Mouse (Mus musculus): ENCODE measurements around the gene Unc5b. TPM values are rescaled to one million over a fixed set of nuclear protein-coding genes. Genes with fewer than 3 reads are reported as not detected.

Gene Unc5b
- polyA plus RNA-seq (2015; fragmentation: Nextera tagmentation; extraction: Ambion mirVana): 1.4 and 1.6 TPM in 2 replicates

GRCm38 (mm10) chr10:60831379-60831778 lies at the start of gene Unc5b:
Unc5b (minus strand) TSS chr10:60831581.

DNA sequence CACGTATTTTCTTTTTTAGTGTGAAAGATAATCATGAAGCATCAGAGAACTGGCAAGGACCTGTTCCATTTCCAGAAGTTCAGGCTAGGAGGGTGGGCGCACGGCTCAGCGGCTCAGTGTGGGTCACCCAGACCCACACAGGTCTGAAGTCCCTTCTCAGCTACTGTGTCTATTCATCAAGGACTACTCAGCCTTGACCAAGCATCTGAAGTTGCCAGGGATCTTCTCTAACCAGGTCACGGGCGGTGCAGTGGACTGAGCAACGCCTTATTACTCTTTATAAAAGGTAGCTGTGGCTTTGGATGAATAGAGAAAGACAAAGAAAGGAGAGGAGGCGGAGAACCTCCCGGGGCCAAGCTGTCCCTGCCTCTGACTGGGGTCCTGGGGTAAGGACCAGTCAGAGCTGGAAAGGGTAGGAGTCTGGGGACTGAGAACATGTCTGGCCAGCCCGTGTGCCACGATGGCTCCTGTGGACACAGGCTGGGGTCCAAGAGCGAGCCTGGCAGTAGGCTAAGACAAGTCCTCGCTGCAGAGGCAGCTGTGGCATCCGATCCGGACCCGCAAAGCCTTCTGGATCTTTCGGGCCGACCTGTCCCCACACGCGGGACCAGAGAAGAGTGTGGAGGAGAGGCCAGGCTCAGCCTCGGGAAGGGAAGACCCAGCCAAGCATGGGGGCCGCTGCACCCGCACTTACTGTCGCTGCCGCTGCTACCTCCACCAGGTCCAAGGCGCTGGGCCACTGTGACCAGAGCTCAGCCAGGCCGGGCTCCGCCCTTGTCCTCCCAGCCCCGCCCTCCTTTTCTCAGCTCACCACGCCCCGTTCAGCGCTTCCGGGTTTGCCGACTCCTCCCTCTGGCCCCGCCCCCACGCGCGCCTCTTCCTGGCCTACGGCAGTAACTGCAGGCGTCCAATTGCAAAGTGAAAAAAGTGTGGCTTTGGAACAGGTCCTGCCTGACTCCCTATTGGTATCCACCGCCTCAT lies 79.1 kb downstream of the Unc5b start, which contains the start of gene Slc29a3:
Gene Slc29a3 (minus strand): TSS at position 755 of the 981 bp plus-strand sequence.

Other genes starting within 250 kb of the Unc5b start
- gene Cdh23, start 135.1 kb downstream of the Unc5b start, polyA plus RNA-seq (2015; fragmentation: Nextera tagmentation; extraction: Ambion mirVana): 6.7 and 8.5 TPM in 2 replicates
- 12.9 and 13.1 TPM in 2 replicates for gene Slc29a3, start 78.8 kb downstream of the Unc5b start, polyA plus RNA-seq (2015; fragmentation: Nextera tagmentation; extraction: Ambion mirVana)

All from neural tube, postnatal 0 days (tissue).